Mouse (Mus musculus) retina, postnatal 7 days (tissue): ENCODE data around the gene Selplg.
A peak's percentile ranks its signal among the peaks of the same experiment; 100 is the strongest.

Source experiments
- DNase-seq: peaks from one replicate; pipeline ENCODE4 v3.0.0-alpha.2; 2012; ENCODE audit warnings: low read depth, low spot score

The Selplg gene

GRCm38 (mm10) chr5:113854494-113854893, 22.1 kb upstream of the Selplg start:
- peak; percentile 65 for DNase-seq

DNA sequence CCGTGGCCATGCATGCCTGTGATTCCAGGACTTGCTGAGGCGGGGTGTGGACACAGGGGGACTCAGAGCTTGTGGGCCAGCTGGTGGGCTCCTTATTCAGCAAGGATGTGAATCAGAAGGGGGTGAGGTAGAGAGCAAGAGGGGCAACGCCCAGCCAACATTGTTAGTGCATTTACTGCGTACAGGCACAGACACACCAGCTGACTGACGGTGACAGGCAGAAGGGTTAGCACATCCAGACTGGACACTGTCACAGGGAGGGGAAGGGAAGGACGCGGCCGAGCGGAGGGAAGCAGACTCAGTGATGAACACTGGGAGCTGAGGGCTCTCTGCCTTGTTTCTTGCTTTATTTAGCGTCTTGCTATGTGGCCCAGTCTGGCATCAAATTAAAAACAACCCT, 21.1 kb upstream of the Selplg start:
- DNase-seq = no peak

DNA sequence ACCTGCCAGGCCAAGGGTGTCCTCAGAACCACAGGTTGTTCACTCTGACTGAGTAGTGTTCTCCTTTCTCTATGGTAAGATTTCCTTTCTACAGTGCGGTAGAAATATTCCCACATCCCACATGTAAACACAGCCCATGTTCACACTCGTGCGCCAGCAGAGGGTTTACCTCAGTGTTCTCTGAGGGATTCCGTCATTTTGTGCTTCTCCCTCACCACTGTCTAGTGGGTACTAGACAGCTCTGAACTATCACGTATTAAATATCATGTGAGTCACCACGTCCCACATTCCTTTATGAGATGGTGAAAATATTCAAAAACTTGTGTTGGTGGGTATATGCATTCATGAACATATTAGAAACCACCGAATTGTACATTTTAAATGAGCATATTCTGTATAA, 20.0 kb upstream of the Selplg start:
- no peak for DNase-seq

GRCm38 (mm10) chr5:113850680-113851230, 18.3 kb upstream of the Selplg start:
- DNase-seq = no peak

DNA sequence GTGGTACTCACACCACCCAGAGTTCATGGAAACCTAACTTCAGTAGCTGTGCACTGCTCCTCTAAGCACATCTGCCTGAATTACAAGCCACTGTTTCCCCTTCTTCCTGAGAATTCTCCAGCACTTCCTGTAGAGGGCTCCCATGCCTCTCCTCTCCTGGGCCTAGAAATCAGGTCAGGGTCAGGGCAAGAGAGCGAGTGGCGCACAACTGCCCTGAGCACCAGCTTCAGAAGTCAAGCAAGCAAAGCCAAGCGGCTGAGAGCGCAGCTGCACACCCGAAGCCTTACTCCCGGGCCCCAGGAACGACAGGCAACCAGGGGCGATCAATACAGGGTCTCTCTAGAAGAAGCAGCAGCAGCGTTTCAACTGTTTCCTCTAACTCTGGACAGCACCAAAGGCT, 15.2 kb upstream of the Selplg start:
- no peak for DNase-seq

- DNase-seq = no peak
Measured at GRCm38 (mm10) chr5:113846656-113847055, 14.2 kb upstream of the Selplg start.

DNA sequence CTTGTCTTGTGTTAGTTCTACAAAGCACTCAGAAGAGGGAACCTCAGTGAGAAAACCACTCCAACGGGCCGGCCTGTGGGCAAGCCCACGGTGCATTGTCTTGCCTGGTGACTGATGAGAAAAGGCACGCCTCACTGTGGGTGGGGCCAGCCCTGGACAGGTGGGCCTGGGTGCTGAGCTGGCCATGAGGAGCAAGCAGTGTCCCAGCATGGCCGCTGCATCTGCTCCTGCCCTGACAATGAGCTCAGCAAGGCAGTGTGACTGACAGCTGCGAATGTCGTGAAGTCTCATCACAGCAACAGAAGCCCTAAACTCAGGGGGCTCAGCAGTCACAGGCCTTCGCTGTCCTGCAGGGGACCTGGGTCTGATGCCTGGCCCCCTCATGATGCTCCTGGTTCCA, 13.2 kb upstream of the Selplg start:
- DNase-seq = no peak

GRCm38 (mm10) chr5:113844721-113845120, 12.3 kb upstream of the Selplg start:
- peak; percentile 38 for DNase-seq

- DNase-seq = no peak
Measured at GRCm38 (mm10) chr5:113844106-113844505, 11.7 kb upstream of the Selplg start.

DNA sequence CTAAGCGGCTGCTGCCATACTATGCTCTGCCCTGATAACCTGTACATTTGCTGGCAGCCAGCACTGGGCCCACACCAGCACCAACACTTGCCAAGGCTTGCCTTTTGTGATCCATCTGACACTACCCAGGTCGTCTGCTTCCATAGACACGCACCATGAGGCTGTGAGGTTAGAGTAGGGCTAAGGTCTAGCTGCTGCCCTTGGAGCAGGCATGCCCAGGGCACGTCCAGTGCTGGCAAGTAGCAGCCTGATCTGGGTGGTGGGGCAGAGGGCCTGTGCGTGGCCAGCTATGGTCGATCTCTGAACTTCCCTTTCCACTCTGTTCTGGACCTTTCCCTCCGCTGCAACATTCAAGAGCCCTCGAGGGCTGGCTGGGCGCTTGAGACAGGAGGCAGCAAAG, 10.5 kb upstream of the Selplg start:
- DNase-seq = no peak

DNA sequence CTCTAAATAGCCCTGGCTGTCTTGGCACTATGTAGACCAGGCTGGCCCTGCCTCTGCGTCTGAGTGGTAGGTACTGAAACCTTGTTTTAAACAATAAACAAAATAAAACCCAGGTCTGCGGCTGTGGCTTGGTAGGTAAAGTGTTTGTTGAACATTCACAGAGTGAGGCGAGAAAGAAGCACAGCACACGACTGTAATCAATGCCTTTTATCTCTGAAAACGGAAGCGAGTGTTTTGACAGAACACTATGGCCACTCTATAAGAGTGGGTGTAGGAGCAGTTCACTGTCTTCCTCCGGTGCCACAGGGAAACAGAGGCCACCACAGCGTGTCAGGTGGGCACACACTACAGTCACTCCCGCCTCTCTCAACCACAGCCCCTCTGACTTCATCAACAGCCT, 9.8 kb upstream of the Selplg start:
- no peak for DNase-seq

DNA sequence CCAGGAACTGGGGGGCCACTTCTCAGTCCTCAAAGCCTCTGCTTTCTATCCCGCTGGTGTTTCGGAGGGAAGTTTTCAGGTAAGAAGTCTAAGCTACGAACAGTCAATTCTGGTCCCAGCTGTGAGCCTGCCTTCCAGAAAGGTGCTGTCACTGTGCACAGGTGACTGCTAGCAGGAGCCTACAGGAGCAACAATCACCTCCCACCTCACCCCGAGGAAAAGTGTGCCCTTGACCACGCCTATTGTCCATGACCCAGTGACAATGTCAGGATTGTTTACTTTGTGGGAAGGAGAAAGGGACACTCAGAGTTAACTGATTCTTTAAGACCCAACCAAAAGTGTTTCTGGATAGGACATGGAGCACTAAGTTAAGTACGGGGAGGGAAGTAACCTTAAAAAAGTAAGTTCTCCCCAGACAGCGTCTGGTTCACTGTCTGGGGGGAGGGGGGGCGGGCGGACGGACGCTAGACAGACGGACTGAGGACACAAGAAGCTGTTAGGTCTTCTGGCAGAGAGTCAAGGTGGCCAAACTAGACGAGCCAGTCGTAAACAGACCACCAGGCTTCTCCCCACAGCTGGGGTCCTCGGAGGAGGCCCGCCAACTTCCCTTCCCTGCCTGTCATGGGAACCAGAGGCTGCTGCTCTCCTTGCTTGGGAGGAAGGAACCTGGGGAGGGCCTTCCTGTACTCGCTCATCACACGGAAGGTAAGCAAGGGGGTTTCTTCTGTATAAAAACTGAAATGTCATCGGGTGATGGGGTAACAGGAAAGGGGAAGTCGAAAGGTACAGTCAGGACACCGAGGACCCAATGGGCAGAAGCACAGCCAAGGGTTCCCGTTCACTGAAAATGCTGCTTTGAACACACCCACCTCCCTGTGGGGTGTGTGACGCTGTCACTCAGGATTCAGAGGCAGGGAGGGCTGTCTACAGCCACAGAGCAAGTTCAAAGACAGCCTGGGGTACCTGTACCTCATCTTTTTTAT, 9.1 kb upstream of the Selplg start:
- no peak for DNase-seq

DNA sequence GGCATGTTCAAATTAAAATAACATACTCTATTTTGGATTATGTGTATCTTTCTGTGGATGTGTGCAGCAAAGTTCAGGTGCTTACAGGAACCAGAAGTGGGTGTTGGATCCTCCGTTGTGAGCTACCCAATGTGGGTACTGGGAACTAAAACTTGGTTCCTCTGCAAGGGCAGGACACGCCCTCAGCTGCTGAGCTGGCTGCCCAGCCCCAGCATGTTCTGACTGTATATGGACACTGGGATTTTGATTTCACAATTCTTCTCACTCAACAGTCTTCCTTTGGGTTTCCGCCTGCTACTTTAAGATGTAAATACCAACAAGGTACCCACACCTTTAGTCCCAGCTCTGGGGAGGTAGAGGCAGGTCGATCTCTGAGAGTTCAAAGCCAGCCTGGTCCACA, 8.0 kb upstream of the Selplg start:
- no peak for DNase-seq

DNA sequence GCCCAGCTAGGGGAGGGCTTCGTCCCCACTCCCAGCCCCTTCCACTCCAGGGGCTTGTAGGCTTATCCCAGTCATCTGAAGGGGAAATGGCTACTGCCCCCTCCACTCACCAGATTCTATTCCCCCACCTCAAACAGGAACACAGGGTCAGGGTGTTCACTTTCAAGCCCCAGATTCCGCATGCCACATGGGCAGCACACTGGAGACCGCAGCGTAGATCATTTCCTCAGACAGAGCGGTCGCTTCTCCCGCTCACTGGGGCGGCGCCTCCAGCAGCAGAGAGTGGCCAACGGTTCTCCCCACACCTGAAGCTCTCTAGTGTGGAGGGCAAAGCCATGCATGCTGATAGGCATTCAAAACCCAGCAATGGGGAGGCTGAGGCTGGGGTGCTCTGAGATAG, 4.5 kb upstream of the Selplg start:
- DNase-seq = no peak

DNA sequence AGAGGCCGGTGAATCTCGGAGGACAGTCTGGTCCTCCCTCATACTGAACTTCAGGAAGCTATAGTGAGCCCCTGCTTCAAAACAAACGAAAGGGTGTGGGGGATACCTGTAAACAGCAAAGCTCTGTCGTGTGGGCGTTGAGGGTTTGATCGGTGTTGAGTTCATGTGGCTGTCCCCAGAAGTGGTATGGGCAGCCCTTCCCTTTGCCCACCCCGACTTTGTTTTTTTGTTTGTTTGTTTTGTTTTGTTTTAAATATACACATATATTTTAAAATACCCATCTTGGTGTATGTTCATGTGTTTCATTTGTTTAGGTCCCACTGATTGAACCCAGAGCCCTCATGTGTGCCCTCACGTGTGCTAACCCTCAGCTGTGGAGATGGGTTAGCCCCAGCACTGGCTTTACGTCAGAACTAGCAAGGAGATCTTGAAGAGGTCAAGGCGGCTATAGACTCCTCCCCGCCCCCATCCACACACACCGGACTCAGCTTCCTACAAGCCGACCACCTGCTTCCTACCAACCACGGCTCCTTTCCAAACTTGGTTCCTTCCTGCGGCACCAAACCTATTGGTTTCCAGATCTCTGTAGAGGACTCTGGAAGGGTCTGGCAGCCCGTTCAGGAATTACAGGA, 988 bp upstream of the Selplg start:
- DNase-seq = no peak

GRCm38 (mm10) chr5:113831741-113832140, 703 bp downstream of the Selplg start:
- DNase-seq = no peak

- no peak for DNase-seq
Measured at GRCm38 (mm10) chr5:113830796-113831195, 1.6 kb downstream of the Selplg start.

DNA sequence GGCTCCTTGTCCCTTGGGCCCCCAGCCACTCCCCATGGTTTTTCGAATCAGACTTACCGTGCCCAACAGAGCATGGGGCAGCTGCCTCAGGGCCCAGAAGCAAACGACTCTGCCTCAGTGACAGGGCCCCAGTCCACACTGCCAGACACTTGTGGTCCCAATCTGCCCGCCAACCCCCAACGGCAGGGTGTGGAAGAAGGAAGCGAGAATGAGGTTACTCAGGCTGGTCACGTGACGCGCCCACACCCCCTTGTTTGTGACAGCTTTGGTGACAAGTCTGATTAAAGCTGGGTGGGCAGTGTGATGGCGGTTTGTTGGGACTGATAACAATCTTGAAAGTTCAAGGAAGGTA, 2.2 kb downstream of the Selplg start:
- no peak for DNase-seq

GRCm38 (mm10) chr5:113829566-113830291, 2.7 kb downstream of the Selplg start:
- no peak for DNase-seq

DNA sequence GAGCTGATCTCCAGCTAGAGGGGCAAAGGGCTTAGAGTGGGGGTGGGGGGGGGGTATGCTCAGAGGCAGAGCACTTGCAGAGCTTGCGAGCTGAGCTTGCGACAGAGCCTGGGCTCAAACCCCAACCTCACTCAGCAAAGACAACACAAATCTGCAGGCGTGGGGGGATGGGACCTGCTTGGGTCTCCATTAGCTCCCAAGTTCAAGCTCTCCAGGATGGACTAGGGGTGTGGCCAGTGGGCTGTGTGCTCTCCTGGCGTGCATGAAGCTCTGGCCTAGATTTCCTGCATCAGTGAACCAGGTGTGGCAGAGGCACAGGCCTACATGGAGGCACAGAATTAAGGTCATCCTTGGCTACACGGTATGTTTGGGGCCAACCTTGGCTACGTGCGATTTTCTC, 4.0 kb downstream of the Selplg start:
- DNase-seq = no peak

- DNase-seq = no peak
Measured at GRCm38 (mm10) chr5:113827991-113828411, 4.4 kb downstream of the Selplg start.

GRCm38 (mm10) chr5:113826619-113827018, 5.8 kb downstream of the Selplg start:
- DNase-seq = no peak
